Mouse (Mus musculus) c-Kit-positive CD71-positive TER-119-negative erythroid progenitor cells, embryonic 14.5 days (primary cell): Measurements from ENCODE around the gene Ercc1.

Experiments used
- DNase-seq: peaks from one replicate; pipeline ENCODE4 v3.0.0-alpha.2; 2013; ENCODE audit warnings: low read depth

Ercc1 gene

GRCm38 (mm10) chr7:19365376-19365775, 20.8 kb downstream of the Ercc1 start:
- no peak for DNase-seq

GRCm38 (mm10) chr7:19368380-19368779, 23.8 kb downstream of the Ercc1 start:
- DNase-seq = no peak

DNA sequence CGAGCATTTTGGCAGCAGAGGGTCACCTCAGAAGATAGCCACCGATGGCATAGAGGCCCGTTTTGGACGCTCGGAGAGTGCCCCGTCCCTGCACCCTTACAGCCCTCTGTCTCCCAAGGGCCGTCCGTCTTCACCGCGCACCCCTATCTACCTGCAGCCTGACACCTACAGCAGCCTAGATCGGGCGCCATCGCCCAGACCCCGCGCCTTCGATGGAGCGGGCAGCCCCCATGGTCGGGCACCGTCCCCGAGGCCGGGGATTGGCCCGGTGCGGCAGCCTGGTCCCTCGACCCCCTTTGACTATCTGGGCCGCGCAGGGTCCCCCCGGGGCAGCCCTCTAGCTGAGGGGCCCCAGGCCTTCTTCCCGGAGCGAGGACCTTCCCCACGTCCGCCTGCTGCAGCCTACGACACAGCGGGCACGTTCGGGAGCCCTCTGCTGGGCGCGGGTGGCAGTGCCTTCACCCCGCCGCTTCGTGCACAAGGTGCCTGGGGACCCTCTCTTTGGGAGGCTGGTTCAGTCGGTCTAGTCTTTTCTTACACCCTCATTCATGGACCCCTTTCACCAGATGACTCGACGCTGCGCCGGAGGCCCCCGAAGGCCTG, 25.3 kb downstream of the Ercc1 start:
- no peak for DNase-seq

GRCm38 (mm10) chr7:19373367-19373766, 28.8 kb downstream of the Ercc1 start:
- no peak for DNase-seq

- DNase-seq = no peak
Measured at GRCm38 (mm10) chr7:19375368-19375767, 30.8 kb downstream of the Ercc1 start.

- DNase-seq = no peak
Measured at GRCm38 (mm10) chr7:19376019-19376418, 31.4 kb downstream of the Ercc1 start.

DNA sequence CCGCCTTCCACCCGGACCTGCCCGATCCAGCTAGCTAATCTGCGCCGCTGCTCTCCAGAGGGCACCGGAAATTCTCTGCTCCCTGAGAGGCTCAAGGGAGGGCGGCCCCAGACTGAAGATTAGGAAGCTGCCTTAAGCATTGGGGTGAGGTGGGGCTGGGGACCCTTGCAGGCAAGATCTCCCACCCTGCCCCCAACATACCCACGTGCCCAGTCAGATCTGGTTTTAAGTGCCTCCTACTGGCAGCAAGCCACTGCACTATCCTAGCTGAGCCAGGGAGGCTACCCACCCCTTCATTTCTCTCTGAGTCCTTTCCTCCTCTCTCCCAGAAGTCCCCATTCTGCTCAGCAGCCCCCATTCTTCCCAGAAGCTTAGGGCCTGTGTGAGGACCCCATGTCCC, 33.5 kb downstream of the Ercc1 start:
- DNase-seq = no peak

DNA sequence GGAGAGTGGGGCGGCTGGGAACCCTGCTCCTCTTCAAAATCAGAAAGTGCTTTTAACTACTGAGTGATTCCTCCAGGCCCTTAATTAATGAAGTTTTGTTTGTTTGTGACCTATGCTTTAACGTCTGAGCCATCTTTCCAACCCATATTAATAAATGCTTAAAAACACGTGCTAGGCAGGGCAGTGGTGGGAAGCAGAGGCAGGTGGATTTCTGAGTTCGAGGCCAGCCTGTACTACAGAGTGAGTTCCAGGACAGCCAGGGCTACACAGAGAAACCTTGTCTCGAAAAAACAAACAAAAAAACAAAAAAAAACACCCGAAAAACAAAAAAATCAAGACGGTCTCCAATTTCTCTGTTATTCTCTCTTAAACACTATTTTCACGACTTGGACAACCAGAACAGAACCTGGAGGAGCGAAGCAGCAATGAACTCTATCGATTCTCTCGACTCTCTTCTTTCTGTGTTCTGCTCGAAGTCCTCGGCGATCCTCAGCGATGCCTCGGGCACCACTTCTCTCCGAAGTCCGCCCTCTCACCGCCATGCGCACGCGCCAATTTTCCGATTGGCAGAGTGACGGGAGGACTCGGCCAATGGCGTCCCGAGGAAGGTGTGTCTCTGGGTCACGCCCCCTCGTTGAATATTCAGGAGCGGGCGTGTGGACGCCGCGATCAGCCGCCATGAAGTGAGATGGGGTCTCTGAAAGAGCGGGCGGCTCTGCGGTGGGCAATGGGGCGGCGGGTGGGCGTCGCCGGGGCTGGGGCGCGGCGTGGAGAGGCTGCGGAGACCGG, 37.0 kb downstream of the Ercc1 start, which contains the start of gene Ercc2:
Gene Ercc2, plus strand, starts transcription at position 634 of the 789 bp plus-strand sequence.
- peak; percentile 100 for DNase-seq

GRCm38 (mm10) chr7:19382166-19382541, 37.6 kb downstream of the Ercc1 start:
- DNase-seq = no peak

DNA sequence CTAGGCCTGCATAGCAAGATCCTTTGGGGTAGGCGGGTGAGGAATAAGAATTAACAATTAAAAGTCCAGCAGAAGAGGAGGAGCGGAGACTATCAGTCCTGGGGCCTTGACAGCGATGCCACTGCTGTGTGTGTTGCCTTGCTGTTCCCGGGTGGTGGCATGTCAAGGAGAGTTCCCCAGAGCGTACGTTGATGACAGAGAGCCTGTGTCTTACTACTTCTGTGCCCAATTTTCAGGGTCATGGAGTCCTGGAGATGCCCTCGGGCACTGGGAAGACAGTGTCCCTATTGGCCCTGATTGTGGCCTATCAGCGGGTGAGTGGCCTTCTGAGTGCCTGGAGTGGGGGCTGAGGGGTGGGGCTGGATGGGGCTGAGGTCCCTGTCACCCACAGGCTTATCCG, 39.1 kb downstream of the Ercc1 start:
- DNase-seq = no peak

DNA sequence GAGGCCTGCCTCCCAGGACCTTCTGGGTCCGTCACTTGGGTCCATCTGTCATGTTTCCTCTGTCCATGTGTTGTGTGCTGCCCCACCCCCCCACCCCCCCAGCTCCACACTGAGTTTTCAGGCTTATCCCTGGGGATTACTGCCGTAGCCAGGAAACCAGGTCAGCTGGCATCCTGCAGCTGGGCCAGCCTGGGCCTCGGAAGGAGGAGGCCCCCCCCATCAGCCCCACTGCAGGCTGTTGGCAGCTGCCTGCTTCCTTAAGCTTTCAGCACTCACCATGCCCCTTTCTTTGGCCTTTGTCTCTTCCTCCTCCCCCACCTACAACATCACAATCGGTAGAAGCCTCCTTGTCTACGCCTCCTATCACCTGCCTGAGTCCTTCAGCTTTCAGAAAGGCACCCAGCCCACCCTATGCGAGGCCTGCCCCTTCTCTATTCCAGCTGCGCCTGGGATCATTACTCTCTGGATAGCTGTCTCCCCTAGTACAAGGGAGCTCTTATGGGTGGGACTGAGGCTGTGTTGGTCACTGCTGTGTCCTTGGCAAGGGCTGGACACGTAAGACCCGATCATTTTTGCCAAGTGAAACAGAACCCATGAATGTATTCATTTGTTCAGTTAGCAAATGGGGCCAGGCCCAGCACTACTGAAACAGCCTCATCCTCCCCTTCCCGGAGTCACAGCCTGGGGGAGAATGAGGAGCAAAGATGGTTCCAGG, 44.3 kb downstream of the Ercc1 start:
- no peak for DNase-seq

DNA sequence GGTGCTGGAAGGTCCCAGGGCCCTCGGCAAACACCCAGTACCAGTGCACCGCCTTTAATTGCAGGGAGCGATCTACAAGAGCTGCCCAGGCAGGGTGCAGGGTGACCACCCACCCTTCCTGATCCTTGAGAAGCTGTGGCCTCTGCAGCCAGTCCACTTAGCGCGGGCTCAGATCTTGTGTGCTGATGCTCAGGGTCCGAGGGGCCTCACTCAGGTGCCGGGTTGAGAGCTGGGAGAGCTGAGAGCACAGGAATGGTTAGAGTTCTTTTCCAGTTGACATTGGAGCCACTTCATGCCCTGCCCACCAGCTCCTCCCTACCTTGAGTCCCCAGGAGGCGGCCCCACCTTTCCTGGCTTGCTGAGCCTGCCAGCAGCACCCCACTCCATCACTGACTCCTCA, 49.9 kb downstream of the Ercc1 start:
- DNase-seq = no peak

DNA sequence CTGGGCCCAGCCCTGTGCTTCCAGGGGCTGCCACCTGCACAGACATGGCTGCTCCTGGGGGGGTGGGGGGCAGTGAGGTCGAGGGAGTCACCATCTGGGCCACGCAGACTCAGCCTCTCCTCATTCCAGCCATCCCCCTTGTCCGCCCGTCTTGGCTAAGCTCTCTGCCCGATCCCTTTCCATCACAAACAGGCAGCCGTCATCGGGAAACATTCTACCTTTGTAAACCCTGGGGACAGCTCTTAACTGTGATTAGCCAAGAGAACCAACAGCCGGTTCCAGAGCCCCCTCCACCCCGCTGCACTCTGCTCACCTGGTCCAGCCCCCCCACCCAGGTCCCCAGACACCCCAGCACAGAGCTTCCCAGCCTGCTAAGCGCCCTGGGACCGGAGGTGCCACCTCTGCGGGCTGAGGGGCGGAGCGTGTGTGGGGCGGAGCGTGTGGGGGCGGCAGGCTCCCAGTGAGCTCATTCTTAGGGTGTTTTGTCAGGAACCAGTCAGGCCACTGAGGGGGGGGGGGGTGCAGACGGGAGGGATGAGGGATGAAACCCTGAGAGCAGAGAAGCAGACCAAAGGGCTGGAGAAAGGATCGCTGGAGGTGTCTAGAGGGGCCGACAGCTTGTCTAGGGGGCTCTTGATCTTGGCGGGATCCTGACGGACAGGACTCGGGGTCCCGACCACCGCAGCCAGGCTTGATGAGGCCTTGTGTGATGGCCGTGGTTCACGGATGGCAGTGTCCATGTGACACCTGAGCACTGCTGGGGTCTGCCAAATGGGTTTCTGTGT, 55.1 kb downstream of the Ercc1 start:
- no peak for DNase-seq

DNA sequence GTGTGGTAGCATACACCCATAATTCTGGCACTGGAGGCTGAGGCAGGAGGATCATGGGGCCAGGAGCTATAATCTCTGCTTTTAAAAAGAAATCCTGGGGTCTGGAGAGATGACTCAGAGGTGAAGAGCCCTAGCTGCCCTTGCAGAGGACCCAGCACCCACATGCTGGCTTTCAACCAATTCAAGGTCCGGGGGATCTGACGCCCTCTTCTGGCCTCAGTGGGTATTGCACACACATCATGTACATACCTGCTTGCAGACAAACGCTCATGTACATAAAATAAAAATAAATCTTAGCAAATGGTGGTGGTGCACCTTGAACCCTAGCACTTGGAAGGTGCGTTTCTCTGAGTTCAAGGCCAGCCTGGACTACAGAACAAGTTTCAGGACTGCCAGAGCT, 56.4 kb downstream of the Ercc1 start:
- DNase-seq = no peak

GRCm38 (mm10) chr7:19402535-19403112, 58.0 kb downstream of the Ercc1 start:
- no peak for DNase-seq

DNA sequence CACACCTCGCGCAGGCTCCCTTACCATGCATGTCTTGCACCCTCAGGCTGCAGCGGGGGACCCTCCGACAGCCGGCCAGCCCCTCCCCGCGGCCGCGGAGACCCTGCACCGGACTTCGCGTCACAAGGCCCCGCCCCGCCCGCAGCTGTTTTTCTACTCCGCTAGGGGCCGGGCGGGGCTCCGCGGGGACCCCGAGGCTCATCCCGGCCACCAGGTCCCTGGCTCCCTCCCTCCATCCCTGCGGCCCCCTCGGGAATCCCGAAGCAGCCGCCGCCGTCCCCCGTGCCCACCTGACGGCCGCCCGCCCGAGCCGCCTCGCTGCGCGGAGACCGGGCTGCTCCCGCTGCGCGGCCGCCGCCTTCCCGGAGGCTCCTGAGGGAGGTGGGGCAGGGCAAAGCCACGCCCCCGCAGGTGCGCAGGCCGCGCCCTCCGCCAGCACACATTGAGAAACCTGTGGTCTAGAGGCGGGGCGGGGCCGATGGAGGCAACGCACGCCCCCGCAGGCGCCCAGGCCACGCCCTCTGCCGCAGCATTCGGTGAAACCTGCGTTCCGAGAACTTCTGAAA, 59.2 kb downstream of the Ercc1 start, which contains the start of gene Klc3:
Gene Klc3, minus strand, starts transcription at position 374 of the 566 bp plus-strand sequence.
- peak; percentile 87 for DNase-seq

DNA sequence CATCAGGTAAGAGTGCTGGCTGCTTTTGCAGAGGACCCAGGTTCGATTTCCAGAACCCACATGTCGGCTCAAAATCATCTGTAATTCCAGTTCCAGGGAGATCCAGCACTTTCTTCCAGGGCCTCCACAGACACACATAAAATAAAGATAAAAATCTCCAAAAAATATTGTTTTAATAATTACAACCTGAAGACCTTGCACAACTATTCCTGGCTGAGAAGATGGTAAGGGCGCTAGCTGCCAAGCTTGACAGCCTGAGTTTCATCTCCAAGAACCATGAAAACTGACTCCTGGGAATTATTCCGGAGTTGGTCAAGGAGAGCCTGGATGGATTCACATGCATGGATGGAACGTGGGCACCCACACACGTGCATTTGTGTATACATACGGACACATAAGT, 59.9 kb downstream of the Ercc1 start, which contains the start of gene Ckm:
Gene Ckm, plus strand, starts transcription at position 301 of the 400 bp plus-strand sequence.
- DNase-seq = no peak

- peak; percentile 65 for DNase-seq
Measured at GRCm38 (mm10) chr7:19405417-19405816, 60.8 kb downstream of the Ercc1 start.
